Mouse (Mus musculus): ENCODE measurements around the gene Nr3c2.

Gene Nr3c2

GRCm38 (mm10) chr8:76899411-76900154, at the start of gene Nr3c2:
Nr3c2 (plus strand) TSS chr8:76899442.
- DNase-seq (ENCODE audit: low spot score in 2 of 2), result peak in 1 of 2 experiments; percentile 63

- no peak for DNase-seq (ENCODE audit: low spot score in 2 of 2)
These were observed 40.7 kb upstream of the Nr3c2 start for GRCm38 (mm10) chr8:76858534-76858933.

- no peak for DNase-seq (ENCODE audit: low spot score in 2 of 2)
These were observed 39.5 kb upstream of the Nr3c2 start for GRCm38 (mm10) chr8:76859709-76860108.

GRCm38 (mm10) chr8:76863066-76863465, 36.2 kb upstream of the Nr3c2 start:
- no peak for DNase-seq (ENCODE audit: low spot score in 2 of 2)

- no peak for DNase-seq (ENCODE audit: low spot score in 2 of 2)
These were observed 22.4 kb upstream of the Nr3c2 start for GRCm38 (mm10) chr8:76876809-76877208.

- no peak for DNase-seq (ENCODE audit: low spot score in 2 of 2)
These were observed 2.2 kb upstream of the Nr3c2 start for GRCm38 (mm10) chr8:76897050-76897449.

- DNase-seq (ENCODE audit: low spot score in 2 of 2), result peak; percentile 22 to 69
These were observed 376 bp upstream of the Nr3c2 start for GRCm38 (mm10) chr8:76898721-76899410.

- peak in 1 of 2 experiments; percentile 65 for DNase-seq (ENCODE audit: low spot score in 2 of 2)
These were observed 1.2 kb downstream of the Nr3c2 start for GRCm38 (mm10) chr8:76900155-76901141.

GRCm38 (mm10) chr8:76901430-76902204, 2.4 kb downstream of the Nr3c2 start:
- peak; percentile 76 to 80 for DNase-seq (ENCODE audit: low spot score in 2 of 2)

GRCm38 (mm10) chr8:76902205-76903078, 3.2 kb downstream of the Nr3c2 start:
- no peak for DNase-seq (ENCODE audit: low spot score in 2 of 2)

GRCm38 (mm10) chr8:76911206-76911605, 12.0 kb downstream of the Nr3c2 start:
- DNase-seq (ENCODE audit: low spot score in 2 of 2), result no peak

GRCm38 (mm10) chr8:76912678-76913077, 13.4 kb downstream of the Nr3c2 start:
- no peak for DNase-seq (ENCODE audit: low spot score in 2 of 2)

GRCm38 (mm10) chr8:76913207-76913606, 14.0 kb downstream of the Nr3c2 start:
- no peak for DNase-seq (ENCODE audit: low spot score in 2 of 2)

GRCm38 (mm10) chr8:76915260-76915659, 16.0 kb downstream of the Nr3c2 start:
- no peak for DNase-seq (ENCODE audit: low spot score in 2 of 2)

GRCm38 (mm10) chr8:76919546-76919945, 20.3 kb downstream of the Nr3c2 start:
- no peak for DNase-seq (ENCODE audit: low spot score in 2 of 2)

- DNase-seq (ENCODE audit: low spot score in 2 of 2), result no peak
These were observed 24.9 kb downstream of the Nr3c2 start for GRCm38 (mm10) chr8:76924150-76924549.

GRCm38 (mm10) chr8:76928326-76928725, 29.1 kb downstream of the Nr3c2 start:
- no peak for DNase-seq (ENCODE audit: low spot score in 2 of 2)

- DNase-seq (ENCODE audit: low spot score in 2 of 2), result no peak
These were observed 29.6 kb downstream of the Nr3c2 start for GRCm38 (mm10) chr8:76928808-76929207.

GRCm38 (mm10) chr8:76965046-76965445, 65.8 kb downstream of the Nr3c2 start:
- DNase-seq (ENCODE audit: low spot score in 2 of 2), result no peak

- no peak for DNase-seq (ENCODE audit: low spot score in 2 of 2)
These were observed 71.9 kb downstream of the Nr3c2 start for GRCm38 (mm10) chr8:76971187-76971586.
